33 mouse cellular contexts compared by ENCODE assay signal in the genomic region with DNA sequence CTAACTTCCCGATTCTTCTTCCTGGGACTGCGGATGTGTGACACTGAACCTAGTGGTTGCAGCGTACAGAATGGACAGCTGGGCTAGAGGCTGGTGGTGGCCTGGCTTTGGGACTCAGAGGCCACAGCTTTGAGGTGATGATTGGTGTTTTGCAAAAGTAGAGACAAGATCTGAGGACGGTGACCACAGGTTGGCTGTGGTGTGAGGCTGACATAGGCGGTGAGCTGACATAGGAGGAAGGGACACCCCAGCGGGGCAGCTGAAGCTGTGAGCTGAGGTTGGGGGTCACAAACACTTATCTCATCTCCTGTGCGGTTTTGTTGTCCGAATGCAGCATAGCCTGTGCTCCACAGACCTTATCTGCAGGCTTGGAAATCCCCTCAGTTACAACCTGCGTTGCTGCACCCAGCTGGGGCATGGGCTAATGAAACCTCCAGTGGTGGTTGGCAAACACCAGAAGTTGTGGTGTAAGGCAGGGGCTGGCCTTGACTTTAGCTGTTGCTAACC.
DNase-seq lines count a peak whose midpoint lies in the region; ATAC-seq and TF ChIP-seq lines count a peak whose summit lies in the region.
"Had no signal": no experiment of that assay in that cellular context is flagged by ENCODE, and none has a peak within 500 bp of the region (broad histone marks: within the 10 kb centered on the region; RNA-seq: fewer than 3 reads in every experiment).

No protein-coding gene starts in this region.

- DNase-seq in hindbrain, embryonic 10.5 days (ENCODE audit: low spot score), result no peak
- no peak for DNase-seq in hindbrain, postnatal 0 days (ENCODE audit: low spot score)
- peak; percentile 67 for DNase-seq in A20 (ENCODE audit: low read depth, low spot score)
- DNase-seq in yolk sac, embryonic 10.5 days (ENCODE audit: low spot score), result no peak
- DNase-seq in neural tube, embryonic 10.5 days (ENCODE audit: extremely low spot score, low spot score), result no peak
- DNase-seq: adrenal gland, postnatal 10 days; cerebellum, adult 11 months; cerebellum, adult 9-10 months; cerebellum, postnatal 36 days; embryo, embryonic 11 days; gastrocnemius, postnatal 25 days; heart, adult 18-20 months; heart, postnatal 36 days; kidney, adult 9 months; kidney, postnatal 10 days; layer of hippocampus, adult 9-11 months; lung, adult 18-20 months; lung, postnatal 4 days; right cerebral cortex, adult 18-20 months; right cerebral cortex, postnatal 4 days; thymus, adult 18-20 months; thymus, postnatal 36 days had no signal

- peaks cover 30% of the 10 kb centered on the region for H3K4me1 ChIP-seq in hindbrain, embryonic 10.5 days (replicated peaks)
- peaks cover 10% of the 10 kb centered on the region for H3K4me1 ChIP-seq in hindbrain, postnatal 0 days (ENCODE audit: insufficient read depth, low read length)
- H3K4me1 ChIP-seq in hindbrain, embryonic 13.5 days (replicated peaks), result peaks cover 25% of the 10 kb centered on the region

- peaks cover 22% of the 10 kb centered on the region for H3K27me3 ChIP-seq in hindbrain, embryonic 10.5 days (ENCODE audit: insufficient read depth, poor library complexity, severe bottlenecking)
- H3K27me3 ChIP-seq in hindbrain, postnatal 0 days (ENCODE audit: insufficient read depth, low read length), result 0 out of 2 replicates have a peak, but pooled peaks cover 3% of the 10 kb centered on the region
- peaks cover 33% of the 10 kb centered on the region for H3K27me3 ChIP-seq in hindbrain, embryonic 13.5 days
- H3K27me3 ChIP-seq: embryonic facial prominence, embryonic 12.5 days; forebrain, embryonic 15.5 days; midbrain, embryonic 12.5 days had no signal

- H3K9me3 ChIP-seq in hindbrain, embryonic 10.5 days, result no peaks in the 10 kb centered on the region
- H3K9me3 ChIP-seq in hindbrain, postnatal 0 days (ENCODE audit: low read length), result no peaks in the 10 kb centered on the region
- H3K9me3 ChIP-seq in hindbrain, embryonic 13.5 days, result no peaks in the 10 kb centered on the region
- H3K9me3 ChIP-seq: embryonic facial prominence, embryonic 12.5 days; forebrain, embryonic 15.5 days; G1E; midbrain, embryonic 12.5 days had no signal

- no peak overlapping the region for H3K4me2 ChIP-seq in hindbrain, postnatal 0 days (ENCODE audit: low read depth, low read length)
- no peak overlapping the region for H3K4me2 ChIP-seq in hindbrain, embryonic 13.5 days
- H3K4me2 ChIP-seq: embryonic facial prominence, embryonic 12.5 days; forebrain, embryonic 15.5 days; heart, embryonic 11.5 days; midbrain, embryonic 12.5 days had no signal

- H3K36me3 ChIP-seq in hindbrain, embryonic 10.5 days, result no peaks in the 10 kb centered on the region
- H3K36me3 ChIP-seq in hindbrain, postnatal 0 days (ENCODE audit: insufficient read depth, low read length), result no peaks in the 10 kb centered on the region
- no peaks in the 10 kb centered on the region for H3K36me3 ChIP-seq in hindbrain, embryonic 13.5 days
- H3K36me3 ChIP-seq: embryonic facial prominence, embryonic 12.5 days; forebrain, embryonic 15.5 days; G1E; midbrain, embryonic 12.5 days had no signal

- no peak overlapping the region for H3K9ac ChIP-seq in hindbrain, postnatal 0 days (replicated peaks; ENCODE audit: low read length)
- H3K9ac ChIP-seq in hindbrain, embryonic 13.5 days, result no peak overlapping the region
- H3K9ac ChIP-seq: embryonic facial prominence, embryonic 12.5 days; forebrain, embryonic 15.5 days; midbrain, embryonic 12.5 days had no signal

- WGBS in hindbrain, embryonic 10.5 days, result 90% methylated on average over 9 of the region's 9 CpGs
- 91% methylated on average over 9 of the region's 9 CpGs for WGBS in hindbrain, postnatal 0 days
- WGBS in hindbrain, embryonic 13.5 days, result 88% methylated on average over 9 of the region's 9 CpGs

- TF ChIP-seq CTCF in hindbrain, postnatal 0 days (IDR thresholded peaks at IDR 0.05; ENCODE audit: low read depth), result no peak

- no peak overlapping the region for H3K4me3 ChIP-seq in hindbrain, embryonic 10.5 days
- H3K4me3 ChIP-seq in hindbrain, postnatal 0 days (ENCODE audit: low read length), result no peak overlapping the region
- H3K4me3 ChIP-seq in hindbrain, embryonic 13.5 days, result no peak overlapping the region
- H3K4me3 ChIP-seq: embryonic facial prominence, embryonic 12.5 days; forebrain, embryonic 15.5 days; midbrain, embryonic 12.5 days had no signal

- ATAC-seq in hindbrain, postnatal 0 days, result no peak
- peak; percentile 80 for ATAC-seq in granulocyte monocyte progenitor cell, adult 5-6 weeks (replicated peaks; ENCODE audit: poor library complexity, severe bottlenecking)
- ATAC-seq in megakaryocyte-erythroid progenitor cell, adult 5-6 weeks (replicated peaks; ENCODE audit: low FRiP score, low TSS enrichment, poor library complexity, severe bottlenecking), result peak; percentile 58
- ATAC-seq in hindbrain, embryonic 13.5 days (ENCODE audit: low FRiP score), result no peak
- ATAC-seq: forebrain, embryonic 15.5 days; intestine, postnatal 0 days; lung, postnatal 0 days had no signal

- peak overlapping the region; percentile 56 for H3K27ac ChIP-seq in hindbrain, embryonic 10.5 days
- H3K27ac ChIP-seq in hindbrain, postnatal 0 days, result no peak overlapping the region
- no peak overlapping the region for H3K27ac ChIP-seq in hindbrain, embryonic 13.5 days
- H3K27ac ChIP-seq: embryonic facial prominence, embryonic 12.5 days; forebrain, embryonic 15.5 days; midbrain, embryonic 12.5 days; stomach, postnatal 0 days had no signal

Comparison
In these comparisons a context has a peak if more than half of its experiments do, and no peak if none do; other contexts are left out.
1. ATAC-seq: peak in granulocyte monocyte progenitor cell, adult 5-6 weeks (single experiment) and megakaryocyte-erythroid progenitor cell, adult 5-6 weeks (single experiment); none in hindbrain, postnatal 0 days (single experiment) and hindbrain, embryonic 13.5 days (single experiment).